Mouse (Mus musculus) liver, embryonic 12.5 days (tissue): ENCODE results near the gene Xlr5a. TPM values are rescaled to one million over a fixed set of nuclear protein-coding genes. Genes with fewer than 3 reads are reported as not detected.
"Not testable (repeated sequence)": the region's sequence is repeated elsewhere in the genome, so short reads cannot be mapped to it uniquely, and the experiment has no call there.

Source experiments
- ATAC-seq: fragments of 200-750 bp; cut with Nextera tagmentation; 2 replicates; pipeline ENCODE4 v1.8.0; 2017; ENCODE audit warnings: moderate number of reproducible peaks, mild to moderate bottlenecking, moderate library complexity
- H3K27ac ChIP-seq: fragments of 300-500 bp; sonication (generic); 2 replicates; pipeline ENCODE4 v1.5.1; 2016; ENCODE audit warnings: mild to moderate bottlenecking
- H3K27me3 ChIP-seq: fragments of 300-500 bp; sonication (generic); replicated peaks from 2 replicates; pipeline ENCODE4 v1.6.1; 2016; ENCODE audit warnings: mild to moderate bottlenecking, moderate library complexity
- H3K36me3 ChIP-seq: fragments of 300-500 bp; sonication (generic); 2 replicates; pipeline ENCODE4 v1.6.1; 2016; ENCODE audit warnings: mild to moderate bottlenecking, moderate library complexity
- H3K4me1 ChIP-seq: fragments of 300-500 bp; sonication (generic); 2 replicates; pipeline ENCODE4 v1.6.1; 2016
- H3K4me2 ChIP-seq: fragments of 300-500 bp; sonication (generic); 2 replicates; pipeline ENCODE4 v1.6.1; 2016; ENCODE audit warnings: mild to moderate bottlenecking, moderate library complexity
- H3K4me3 ChIP-seq: fragments of 300-500 bp; sonication (generic); 2 replicates; pipeline ENCODE4 v1.5.1; 2016; ENCODE audit warnings: mild to moderate bottlenecking, moderate library complexity
- H3K9ac ChIP-seq: fragments of 300-500 bp; sonication (generic); 2 replicates; pipeline ENCODE4 v1.6.1; 2016; ENCODE audit warnings: mild to moderate bottlenecking, moderate library complexity
- H3K9me3 ChIP-seq: fragments of 300-500 bp; sonication (generic); replicated peaks from 2 replicates; pipeline ENCODE4 v1.6.1; 2016; ENCODE audit warnings: mild to moderate bottlenecking, moderate library complexity
- WGBS: fragments of 180-500 bp; shearing (Covaris S2); methylation state at CpG from one replicate; pipeline ENCODE4 v1.1.7; 2016; ENCODE audit not compliant: insufficient replicate concordance; 5-methylcytosine and 5-hydroxymethylcytosine counted together
- polyA plus RNA-seq: library from polyadenylated mRNA; unstranded; fragments of >200 nt; fragmentation: Nextera tagmentation; extraction: Ambion mirVana; gene quantifications from 2 replicates; pipeline ENCODE4 v1.2.1, GENCODE M21; 2016

The Xlr5a gene
- polyA plus RNA-seq = not detected in 2 replicates

- not testable (repeated sequence) for H3K27me3 ChIP-seq, H3K9me3 ChIP-seq, H3K9ac ChIP-seq, ATAC-seq, H3K27ac ChIP-seq, H3K4me1 ChIP-seq, H3K36me3 ChIP-seq, H3K4me3 ChIP-seq, H3K4me2 ChIP-seq
- WGBS = 75% methylated on average over 15 of the region's 17 CpGs
These were observed at the start of gene Xlr5a, which contains the start of gene Xlr5c for GRCm38 (mm10) chrX:73292876-73293275. Gene Xlr5a (minus strand): TSS chrX:73292976. Gene Xlr5c (minus strand): TSS chrX:73292976.

- peaks cover 9% of the 10 kb centered on the region for H3K27me3 ChIP-seq
- H3K9me3 ChIP-seq = no peaks in the 10 kb centered on the region
- H3K36me3 ChIP-seq = peaks cover 4% of the 10 kb centered on the region; the same call in 1 of the 2 replicates
- ATAC-seq = peak; percentile 89
- peak within 1 kb of the TSS; percentile 64 for H3K4me3 ChIP-seq
- peak within 1 kb of the TSS; percentile 74 for H3K4me2 ChIP-seq
- no peak within 1 kb of the TSS for H3K27ac ChIP-seq
- WGBS = 12% methylated on average over 37 of the region's 37 CpGs
- H3K4me1 ChIP-seq = peaks cover 25% of the 10 kb centered on the region; the same call in 1 of the 2 replicates
- peak within 1 kb of the TSS; percentile 73 for H3K9ac ChIP-seq
These were observed 49.7 kb upstream of the Xlr5a start, which contains the start of gene Zfp275 for GRCm38 (mm10) chrX:73342483-73342895. Gene Zfp275 (plus strand): TSS chrX:73342621.

GRCm38 (mm10) chrX:73342068-73342467 lies 49.3 kb upstream of the Xlr5a start:
- H3K27me3 ChIP-seq = peaks cover 9% of the 10 kb centered on the region
- H3K27ac ChIP-seq = no peak overlapping the region
- H3K9me3 ChIP-seq = no peaks in the 10 kb centered on the region
- H3K4me2 ChIP-seq = peak overlapping the region; percentile 74
- peaks cover 4% of the 10 kb centered on the region; the same call in 1 of the 2 replicates for H3K36me3 ChIP-seq
- WGBS = 35% methylated on average over 3 of the region's 3 CpGs
- H3K9ac ChIP-seq = no peak overlapping the region
- peak; percentile 13; the same call in 1 of the 2 replicates for ATAC-seq
- peaks cover 25% of the 10 kb centered on the region; the same call in 1 of the 2 replicates for H3K4me1 ChIP-seq
- H3K4me3 ChIP-seq = peak overlapping the region; percentile 64; the same call in 1 of the 2 replicates

- WGBS = 27% methylated on average over 1 of the region's 1 CpGs
These were observed 48.7 kb upstream of the Xlr5a start for GRCm38 (mm10) chrX:73341473-73341872.

GRCm38 (mm10) chrX:73336740-73337139 lies 44.0 kb upstream of the Xlr5a start, which contains the start of gene Gm45015:
Gene Gm45015 (minus strand): TSS chrX:73336840.
- H3K27me3 ChIP-seq = peaks cover 28% of the 10 kb centered on the region
- H3K4me3 ChIP-seq = no peak within 1 kb of the TSS
- H3K9me3 ChIP-seq = no peaks in the 10 kb centered on the region
- no peak within 1 kb of the TSS for H3K4me2 ChIP-seq
- H3K9ac ChIP-seq = no peak within 1 kb of the TSS
- no peak within 1 kb of the TSS for H3K27ac ChIP-seq
- 68% methylated on average over 4 of the region's 4 CpGs for WGBS
- no peaks in the 10 kb centered on the region for H3K36me3 ChIP-seq
- no peak for ATAC-seq
- H3K4me1 ChIP-seq = peaks cover 2% of the 10 kb centered on the region; the same call in 1 of the 2 replicates

More at GRCm38 (mm10) chrX:73341473-73341872, 48.7 kb upstream of the Xlr5a start:
- Histone ChIP-seq H3K9me3 (no peaks in the 10 kb centered on the region), H3K4me3 (no peak overlapping the region), H3K4me1 (peaks cover 25% of the 10 kb centered on the region; the same call in 1 of the 2 replicates), H3K4me2 (0 out of 2 replicates have a peak overlapping the region, but pooled peaks have one; percentile 74), H3K27me3 (peaks cover 14% of the 10 kb centered on the region), H3K27ac (no peak overlapping the region), H3K36me3 (peaks cover 4% of the 10 kb centered on the region; the same call in 1 of the 2 replicates), H3K9ac (no peak overlapping the region)
- no peak for ATAC-seq

- Histone ChIP-seq H3K27me3 (peaks cover 28% of the 10 kb centered on the region), H3K4me3 (no peak overlapping the region), H3K4me2 (no peak overlapping the region), H3K9ac (no peak overlapping the region), H3K36me3 (no peaks in the 10 kb centered on the region), H3K9me3 (no peaks in the 10 kb centered on the region), H3K4me1 (no peaks in the 10 kb centered on the region), H3K27ac (no peak overlapping the region)
- ATAC-seq = no peak
These were observed 40.8 kb upstream of the Xlr5a start for GRCm38 (mm10) chrX:73333548-73333947.

GRCm38 (mm10) chrX:73327215-73327614 lies 34.4 kb upstream of the Xlr5a start:
- ATAC-seq = no peak
- no peaks in the 10 kb centered on the region for H3K9me3 ChIP-seq
- H3K36me3 ChIP-seq = no peaks in the 10 kb centered on the region
- H3K9ac ChIP-seq = no peak overlapping the region
- H3K27ac ChIP-seq = no peak overlapping the region
- H3K4me1 ChIP-seq = no peaks in the 10 kb centered on the region
- H3K4me3 ChIP-seq = no peak overlapping the region
- no peak overlapping the region for H3K4me2 ChIP-seq
- WGBS = 56% methylated on average over 2 of the region's 2 CpGs
- peaks cover 10% of the 10 kb centered on the region; the same call in 1 of the 2 replicates for H3K27me3 ChIP-seq

- Histone ChIP-seq H3K9me3 (no peaks in the 10 kb centered on the region), H3K9ac (no peak overlapping the region), H3K4me1 (no peaks in the 10 kb centered on the region), H3K4me3 (no peak overlapping the region), H3K27me3 (peaks cover 4% of the 10 kb centered on the region; the same call in 1 of the 2 replicates), H3K27ac (no peak overlapping the region), H3K36me3 (no peaks in the 10 kb centered on the region), H3K4me2 (no peak overlapping the region)
- ATAC-seq = no peak
- WGBS = 48% methylated on average over 3 of the region's 3 CpGs
These were observed 28.3 kb upstream of the Xlr5a start for GRCm38 (mm10) chrX:73321029-73321428.

GRCm38 (mm10) chrX:73312522-73312921 lies 19.7 kb upstream of the Xlr5a start:
- Histone ChIP-seq H3K4me2 (no peak overlapping the region), H3K27me3 (no peaks in the 10 kb centered on the region), H3K4me1 (no peaks in the 10 kb centered on the region), H3K36me3 (no peaks in the 10 kb centered on the region), H3K27ac (no peak overlapping the region), H3K9ac (no peak overlapping the region), H3K9me3 (no peaks in the 10 kb centered on the region), H3K4me3 (no peak overlapping the region)
- WGBS = 24% methylated on average over 3 of the region's 3 CpGs
- ATAC-seq = no peak

- not testable (repeated sequence) for H3K4me2 ChIP-seq, H3K4me3 ChIP-seq, H3K27me3 ChIP-seq, H3K36me3 ChIP-seq, H3K9ac ChIP-seq, H3K9me3 ChIP-seq, H3K27ac ChIP-seq, ATAC-seq, H3K4me1 ChIP-seq
- WGBS = 59% methylated on average over 7 of the region's 10 CpGs
These were observed 3.0 kb upstream of the Xlr5a start for GRCm38 (mm10) chrX:73295745-73296144.

GRCm38 (mm10) chrX:73265270-73265669 lies 27.5 kb downstream of the Xlr5a start, which contains the start of gene Xlr3c:
Gene Xlr3c (minus strand): TSS chrX:73265390.
- H3K9me3 ChIP-seq, H3K36me3 ChIP-seq, H3K27me3 ChIP-seq, ATAC-seq, H3K4me2 ChIP-seq, H3K9ac ChIP-seq, H3K4me3 ChIP-seq, H3K4me1 ChIP-seq, H3K27ac ChIP-seq: not testable (repeated sequence)
- WGBS = 76% methylated on average over 14 of the region's 14 CpGs

- H3K9me3 ChIP-seq, H3K27ac ChIP-seq, ATAC-seq, H3K9ac ChIP-seq, H3K4me3 ChIP-seq, H3K36me3 ChIP-seq, H3K4me2 ChIP-seq, H3K4me1 ChIP-seq, H3K27me3 ChIP-seq: not testable (repeated sequence)
- WGBS = 43% methylated on average over 1 of the region's 2 CpGs
These were observed 30.3 kb downstream of the Xlr5a start for GRCm38 (mm10) chrX:73262428-73262827.
